Mouse (Mus musculus): ENCODE measurements around the gene Castor1.

The Castor1 gene

GRCm38 (mm10) chr11:4206563-4206962 lies 11.5 kb upstream of the Castor1 start:
- no peak for DNase-seq (ENCODE audit: low spot score in 2 of 2)

- DNase-seq (ENCODE audit: low spot score in 2 of 2): no peak
These were observed 10.4 kb upstream of the Castor1 start for GRCm38 (mm10) chr11:4207655-4208054.

- DNase-seq (ENCODE audit: low spot score in 2 of 2): no peak
These were observed 8.5 kb upstream of the Castor1 start for GRCm38 (mm10) chr11:4209556-4209955.

DNA sequence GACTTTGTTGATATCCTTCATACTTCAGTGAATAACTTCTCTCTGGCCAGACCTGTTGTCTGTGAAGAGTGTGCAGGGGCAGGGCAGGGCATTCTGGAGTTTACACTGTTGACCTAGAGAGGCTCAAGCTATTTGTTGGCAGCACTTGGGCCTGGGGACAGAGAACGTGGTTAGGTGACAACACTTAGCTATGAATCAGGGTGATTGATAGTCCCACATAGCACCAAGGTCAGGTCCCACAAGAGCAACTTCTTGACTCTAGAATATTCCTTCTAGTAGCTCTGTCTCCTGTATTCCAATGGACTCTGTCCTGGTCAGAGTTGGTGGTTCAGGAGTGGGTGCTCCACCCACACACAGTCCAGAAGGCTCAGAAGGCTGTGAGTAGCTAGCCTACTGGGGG lies 7.2 kb upstream of the Castor1 start:
- DNase-seq (ENCODE audit: low spot score in 2 of 2): no peak

GRCm38 (mm10) chr11:4213107-4213506 lies 4.9 kb upstream of the Castor1 start:
- DNase-seq (ENCODE audit: low spot score in 2 of 2): no peak

DNA sequence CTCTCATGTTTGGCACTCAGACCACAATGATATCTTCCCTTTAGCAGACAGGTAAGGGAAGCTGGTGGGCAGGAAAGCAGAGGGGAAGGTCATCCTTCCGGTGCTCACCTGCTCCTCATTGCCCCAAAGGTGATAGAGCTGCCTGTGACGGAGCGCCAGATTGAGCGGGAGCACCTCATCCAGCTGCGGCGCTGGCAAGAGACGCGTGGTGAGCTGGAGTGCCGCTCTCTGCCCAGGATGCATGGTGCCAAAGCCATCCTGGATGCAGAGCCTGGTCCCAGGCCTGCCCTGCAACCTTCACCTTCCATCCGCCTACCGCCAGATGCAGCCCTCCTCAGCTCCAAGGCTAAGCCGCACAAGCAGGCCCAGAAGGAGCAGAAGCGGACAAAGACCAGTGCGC lies 3.5 kb upstream of the Castor1 start:
- DNase-seq (ENCODE audit: low spot score in 2 of 2): no peak

GRCm38 (mm10) chr11:4215061-4215460 lies 3.0 kb upstream of the Castor1 start:
- no peak for DNase-seq (ENCODE audit: low spot score in 2 of 2)

- DNase-seq (ENCODE audit: low spot score in 2 of 2): peak; percentile 50 to 65
These were observed 1.6 kb upstream of the Castor1 start for GRCm38 (mm10) chr11:4216248-4217000.

DNA sequence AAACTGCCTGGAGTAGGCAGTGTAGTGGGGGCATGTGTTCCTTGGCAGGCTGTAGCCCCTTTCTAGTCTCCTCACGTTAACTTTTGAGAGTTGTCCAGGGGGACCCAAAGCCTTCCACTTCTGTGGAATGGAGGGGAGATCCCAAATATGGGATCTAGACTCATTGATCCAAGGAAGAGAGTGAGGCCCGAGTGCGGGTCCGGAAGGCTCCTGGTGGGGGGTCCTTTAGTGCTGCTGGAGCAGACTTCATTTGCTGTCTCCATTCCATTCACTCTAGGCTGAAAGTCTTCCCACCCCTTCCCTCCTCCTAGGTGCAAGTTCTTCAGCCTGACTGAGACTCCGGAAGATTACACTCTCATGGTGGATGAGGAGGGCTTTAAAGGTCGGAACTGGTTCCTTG lies 612 bp downstream of the Castor1 start:
- DNase-seq (ENCODE audit: low spot score in 2 of 2): no peak

GRCm38 (mm10) chr11:4219317-4219751 lies 1.3 kb downstream of the Castor1 start:
- DNase-seq (ENCODE audit: low spot score in 2 of 2): peak; percentile 83

DNA sequence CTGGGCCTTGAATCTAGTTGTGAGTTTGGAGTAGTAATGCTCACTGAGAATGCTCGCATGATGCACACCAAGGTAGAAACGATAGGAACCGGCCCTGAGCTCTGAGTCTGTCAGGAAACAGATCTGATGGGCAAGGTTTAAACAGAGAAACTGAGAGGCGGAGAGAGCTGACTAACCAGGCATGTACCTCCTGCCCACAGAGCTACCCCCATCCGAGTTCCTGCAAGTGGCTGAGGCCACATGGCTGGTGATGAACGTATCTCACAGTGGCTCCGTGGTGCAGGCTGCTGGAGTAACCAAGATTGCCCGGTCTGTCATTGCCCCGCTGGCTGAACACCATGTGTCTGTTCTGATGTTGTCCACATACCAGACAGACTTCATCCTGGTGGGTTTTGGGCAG lies 1.9 kb downstream of the Castor1 start:
- DNase-seq (ENCODE audit: low spot score in 2 of 2): no peak

DNA sequence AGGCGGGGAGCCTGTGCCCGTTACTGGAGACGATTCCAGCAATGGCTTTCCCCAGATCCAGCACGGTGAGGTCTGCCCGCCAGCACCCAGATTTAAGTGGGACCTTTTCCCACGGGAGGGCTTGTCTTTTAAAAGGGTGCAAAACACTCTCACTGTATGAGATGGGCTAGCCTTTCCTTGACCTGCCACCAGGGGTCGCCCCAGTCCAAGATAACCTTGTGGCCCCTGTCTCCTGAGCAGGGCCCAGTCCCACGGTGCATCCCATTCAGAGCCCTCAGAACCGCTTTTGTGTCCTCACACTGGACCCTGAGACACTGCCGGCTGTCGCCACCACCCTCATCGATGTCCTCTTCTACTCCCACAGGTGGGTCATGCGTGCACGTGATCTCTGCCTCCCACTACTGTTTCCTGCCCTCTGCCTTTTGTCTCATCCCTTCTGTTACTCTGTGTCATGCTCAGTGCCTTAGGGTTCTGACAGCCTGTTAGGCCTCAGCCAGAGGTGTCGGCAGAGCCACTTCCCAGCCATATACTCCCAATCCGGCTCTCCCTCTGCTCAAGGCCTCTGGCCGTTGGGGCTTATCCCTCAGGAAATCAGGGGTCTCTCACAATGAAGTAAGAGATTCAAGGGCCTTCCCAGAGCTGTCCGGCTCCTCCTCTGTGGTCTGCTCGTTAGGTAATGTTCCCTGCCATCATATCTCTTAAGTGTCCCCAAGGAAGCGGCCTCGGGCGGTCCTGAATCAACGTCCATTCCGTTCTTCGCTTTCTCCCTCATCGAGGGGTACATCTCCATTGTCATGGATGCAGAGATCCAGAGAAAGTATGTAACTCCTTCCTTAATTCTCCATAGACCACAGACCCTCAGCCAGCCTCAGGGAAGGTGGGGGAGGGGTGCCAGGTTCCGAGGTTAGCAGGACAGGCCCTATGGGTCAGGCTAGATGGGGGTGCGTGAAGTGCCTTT lies 2.7 kb downstream of the Castor1 start:
- DNase-seq (ENCODE audit: low spot score in 2 of 2): peak; percentile 57 to 73

DNA sequence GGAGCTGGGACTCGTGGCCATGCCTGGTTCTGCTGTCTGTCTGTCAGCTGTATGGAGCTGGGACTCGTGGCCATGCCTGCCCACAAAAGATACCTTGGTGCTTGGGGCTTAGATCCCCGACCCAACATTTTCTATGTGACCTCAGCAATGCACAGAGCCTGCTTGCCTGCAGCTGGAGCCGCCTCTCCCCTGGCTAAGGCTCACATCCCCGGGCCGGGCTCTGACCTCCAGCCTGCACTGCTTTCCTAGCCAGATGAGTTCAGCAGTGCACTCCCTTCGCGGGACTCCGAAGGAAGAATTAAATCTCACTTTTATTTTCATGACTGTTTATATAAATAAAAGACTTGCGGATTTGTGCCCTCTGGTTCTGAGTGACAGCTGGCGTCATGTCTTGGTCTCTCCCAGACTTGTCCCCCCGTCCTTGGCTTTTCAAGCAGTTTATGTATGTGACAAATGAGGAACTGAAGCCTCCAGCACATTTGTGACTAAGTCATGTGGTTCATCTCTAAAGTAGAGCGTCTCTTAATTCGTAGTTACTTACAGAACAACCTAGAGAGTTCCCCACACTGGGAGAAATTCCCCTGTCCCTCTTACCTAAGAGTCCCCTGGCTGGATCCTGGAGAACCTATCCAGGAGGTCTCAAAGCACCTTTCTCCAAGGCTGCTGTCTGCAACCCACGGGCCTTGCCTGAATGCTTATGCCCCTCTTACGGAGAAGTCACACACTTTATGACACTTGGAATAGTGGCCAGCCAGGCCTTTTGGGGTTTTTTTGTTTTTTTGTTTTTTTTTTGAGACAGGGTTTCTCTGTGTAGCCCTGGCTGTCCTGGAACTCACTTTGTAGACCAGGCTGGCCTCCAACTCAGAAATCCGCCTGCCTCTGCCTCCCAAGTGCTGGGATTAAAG lies 4.3 kb downstream of the Castor1 start:
- DNase-seq (ENCODE audit: low spot score in 2 of 2): no peak

DNA sequence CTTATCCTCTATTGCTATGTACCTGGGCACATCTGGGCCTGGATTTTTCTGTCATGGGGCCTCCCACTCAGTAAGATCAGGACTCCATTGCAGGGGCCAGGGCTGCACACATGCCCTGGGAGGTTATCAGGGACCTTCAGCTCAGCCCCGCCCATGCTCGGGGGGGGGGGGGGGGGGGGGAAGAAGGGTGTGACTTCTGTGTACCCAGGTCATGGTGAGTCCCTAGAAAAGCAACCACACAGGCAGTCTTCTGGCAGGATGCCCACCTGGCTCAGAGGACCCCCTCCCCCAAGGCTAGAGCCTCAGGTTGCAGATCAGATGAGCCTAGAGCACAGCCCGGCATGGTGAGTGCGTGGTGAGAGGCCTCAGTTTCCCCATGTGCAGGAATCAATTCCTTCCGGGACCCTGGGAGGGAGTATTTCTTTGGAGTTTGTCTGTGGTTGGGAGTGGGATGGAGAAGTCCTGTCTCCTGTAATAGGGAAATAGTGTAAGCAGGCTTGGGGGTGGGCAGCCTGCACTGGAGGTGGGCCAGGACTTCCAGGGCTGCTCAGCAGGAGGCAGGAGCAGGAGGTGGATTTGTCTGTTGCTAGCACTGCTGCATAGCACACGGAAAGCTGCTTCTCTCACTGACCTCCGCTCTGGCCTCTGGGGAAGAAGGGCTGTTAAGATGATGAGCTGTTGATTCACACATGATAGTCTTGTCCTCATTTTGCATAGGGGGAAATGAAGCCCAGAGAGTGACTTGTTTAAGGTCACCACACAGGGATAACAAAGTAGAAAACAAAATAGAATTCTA lies 5.6 kb downstream of the Castor1 start:
- DNase-seq (ENCODE audit: low spot score in 2 of 2): no peak

- DNase-seq (ENCODE audit: low spot score in 2 of 2): no peak
These were observed 6.2 kb downstream of the Castor1 start for GRCm38 (mm10) chr11:4224223-4224622.

- DNase-seq (ENCODE audit: low spot score in 2 of 2): no peak
These were observed 8.7 kb downstream of the Castor1 start for GRCm38 (mm10) chr11:4226569-4227325.

- DNase-seq (ENCODE audit: low spot score in 2 of 2): peak; percentile 54 to 56
These were observed 10.4 kb downstream of the Castor1 start for GRCm38 (mm10) chr11:4228463-4228862.

- no peak for DNase-seq (ENCODE audit: low spot score in 2 of 2)
These were observed 11.8 kb downstream of the Castor1 start for GRCm38 (mm10) chr11:4229841-4230240.

DNA sequence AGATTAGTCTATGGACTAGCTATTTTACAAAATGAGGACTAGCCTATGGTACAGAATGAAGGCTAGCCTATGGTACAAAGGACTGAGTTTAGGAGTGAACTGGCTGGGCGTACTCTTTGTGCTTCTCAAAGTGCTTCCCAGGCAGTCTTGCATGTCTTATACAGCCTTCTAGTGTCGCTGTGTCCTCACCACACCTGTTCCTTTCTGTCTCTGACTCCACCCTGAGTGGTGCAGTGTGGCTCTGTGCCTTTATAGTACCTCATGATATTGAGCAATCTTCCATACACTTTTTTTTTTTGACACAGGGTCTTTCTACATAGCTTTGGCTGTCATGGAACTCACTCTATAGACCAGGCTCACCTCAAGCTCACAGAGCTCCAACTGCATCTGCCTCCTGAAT lies 13.4 kb downstream of the Castor1 start:
- no peak for DNase-seq (ENCODE audit: low spot score in 2 of 2)

- DNase-seq (ENCODE audit: low spot score in 2 of 2): no peak
These were observed 14.6 kb downstream of the Castor1 start for GRCm38 (mm10) chr11:4232644-4233043.

Measured in right cerebral cortex, postnatal 10 days (tissue).